Mouse (Mus musculus): ENCODE results near the gene Rhbdl1. TPM values are rescaled to one million over a fixed set of nuclear protein-coding genes. Genes with fewer than 3 reads are reported as not detected.

The Rhbdl1 gene
- polyA plus RNA-seq, 1 experiment from 2014 or later: 2.1 TPM

DNA sequence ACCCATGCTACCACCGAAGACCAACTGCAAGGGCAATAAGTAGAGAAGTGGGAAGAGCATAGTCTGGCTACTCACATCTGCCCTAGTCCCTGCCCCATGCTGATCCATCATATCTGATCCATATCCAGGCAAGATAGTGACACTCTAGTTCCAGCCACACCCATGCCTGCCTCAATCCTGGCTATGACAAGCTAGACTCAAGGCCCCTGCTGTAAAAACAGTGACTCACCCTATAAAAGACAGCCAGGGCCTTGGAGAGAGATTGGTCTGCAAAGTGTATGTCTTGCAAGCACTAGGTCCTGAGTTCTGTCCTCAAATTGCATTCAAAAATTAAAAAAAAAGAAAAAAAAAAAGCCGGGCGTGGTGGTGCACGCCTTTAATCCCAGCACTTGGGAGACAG is 30.6 kb downstream of the Rhbdl1 start:
- Histone ChIP-seq H3K9me3 (ENCODE audit: control insufficient read depth, low read length) (no peaks in the 10 kb centered on the region), H3K27ac (ENCODE audit: low read depth, low read length) (no peak overlapping the region), H3K4me1 (replicated peaks; ENCODE audit: control insufficient read depth, insufficient read depth, low read length) (peaks cover 20% of the 10 kb centered on the region), H3K36me3 (ENCODE audit: control insufficient read depth, insufficient read depth, low read length) (no peaks in the 10 kb centered on the region), H3K4me3 (ENCODE audit: low read depth, low read length) (no peak overlapping the region), H3K4me2 (ENCODE audit: low read depth, low read length, severe bottlenecking) (no peak overlapping the region), H3K27me3 (ENCODE audit: control insufficient read depth, insufficient read depth, low read length) (no peaks in the 10 kb centered on the region), H3K9ac (ENCODE audit: low read length) (no peak overlapping the region)
- ATAC-seq (replicated peaks; ENCODE audit: low FRiP score): no peak
- no peak for DNase-seq (ENCODE audit: low spot score)
- WGBS: 92% methylated on average over 4 of the region's 4 CpGs

DNA sequence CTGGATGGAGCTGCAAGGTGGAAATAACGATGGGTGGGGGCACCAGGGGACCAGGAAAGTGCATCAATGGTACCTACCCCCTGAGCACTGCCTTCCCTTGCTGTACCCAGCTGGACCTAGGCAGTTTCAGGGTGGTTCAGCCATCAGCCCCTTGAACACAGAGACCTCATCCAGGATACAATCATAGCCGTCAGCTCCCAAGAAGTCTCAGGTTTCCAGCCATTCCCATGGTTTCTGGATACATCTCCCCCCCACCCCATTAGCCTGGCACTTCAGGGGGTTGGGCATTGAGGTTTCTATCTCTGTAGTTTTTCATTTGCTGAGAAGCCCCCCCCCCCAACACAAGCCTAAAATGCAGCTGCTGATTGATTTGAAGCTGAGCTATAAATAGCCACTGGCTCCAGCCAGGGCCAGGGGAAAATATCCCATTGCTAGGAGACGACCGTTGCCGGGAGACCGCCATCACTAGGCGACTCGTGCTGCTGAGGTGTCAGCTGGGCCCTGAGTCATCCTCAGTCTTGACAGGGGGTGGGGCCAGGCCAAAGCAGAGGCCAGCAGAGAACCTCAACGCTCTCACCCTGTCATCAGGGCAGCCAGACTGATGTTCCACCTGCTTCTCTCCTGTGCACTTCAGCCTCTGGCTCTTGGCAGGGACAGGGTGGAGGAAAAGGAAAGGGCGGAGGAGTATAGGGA is 34.1 kb downstream of the Rhbdl1 start:
- ATAC-seq (replicated peaks; ENCODE audit: low FRiP score) (peak; percentile 90), DNase-seq (ENCODE audit: low spot score) (peak; percentile 89)
- no peaks in the 10 kb centered on the region for H3K9me3 ChIP-seq (ENCODE audit: control insufficient read depth, low read length)
- H3K9ac ChIP-seq (ENCODE audit: low read length): peak overlapping the region; percentile 44
- H3K36me3 ChIP-seq (ENCODE audit: control insufficient read depth, insufficient read depth, low read length): no peaks in the 10 kb centered on the region
- H3K4me1 ChIP-seq (replicated peaks; ENCODE audit: control insufficient read depth, insufficient read depth, low read length): peaks cover 12% of the 10 kb centered on the region; the same call in 1 of the 2 replicates
- H3K4me2 ChIP-seq (ENCODE audit: low read depth, low read length, severe bottlenecking): peak overlapping the region; percentile 15; the same call in 1 of the 2 replicates
- WGBS: 13% methylated on average over 10 of the region's 10 CpGs
- peak overlapping the region; percentile 77 for H3K27ac ChIP-seq (ENCODE audit: low read depth, low read length)
- no peak overlapping the region for H3K4me3 ChIP-seq (ENCODE audit: low read depth, low read length)
- H3K27me3 ChIP-seq (ENCODE audit: control insufficient read depth, insufficient read depth, low read length): no peaks in the 10 kb centered on the region

DNA sequence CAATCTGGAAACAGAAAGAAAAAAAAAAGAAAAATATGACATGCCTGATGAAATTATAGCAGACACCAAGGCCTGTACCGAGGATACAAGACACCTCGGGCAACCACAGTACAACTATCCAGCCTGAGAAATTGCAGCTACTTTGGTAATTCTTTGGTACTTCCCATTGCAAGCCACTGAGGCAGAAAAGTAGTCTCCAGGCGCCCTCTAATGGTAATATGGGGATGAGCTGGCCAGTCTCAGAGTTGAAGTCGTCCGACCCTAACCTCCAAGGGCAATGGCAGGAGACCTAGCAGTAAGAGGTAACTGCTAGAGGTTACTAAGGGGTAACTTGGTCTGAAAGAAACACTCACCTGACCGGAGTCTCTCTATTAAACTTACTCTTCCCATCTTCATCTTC is 36.1 kb downstream of the Rhbdl1 start:
- Histone ChIP-seq H3K4me1 (replicated peaks; ENCODE audit: control insufficient read depth, insufficient read depth, low read length) (peaks cover 12% of the 10 kb centered on the region; the same call in 1 of the 2 replicates), H3K36me3 (ENCODE audit: control insufficient read depth, insufficient read depth, low read length) (no peaks in the 10 kb centered on the region), H3K4me3 (ENCODE audit: low read depth, low read length) (no peak overlapping the region), H3K9ac (ENCODE audit: low read length) (no peak overlapping the region), H3K27me3 (ENCODE audit: control insufficient read depth, insufficient read depth, low read length) (no peaks in the 10 kb centered on the region), H3K9me3 (ENCODE audit: control insufficient read depth, low read length) (no peaks in the 10 kb centered on the region), H3K4me2 (ENCODE audit: low read depth, low read length, severe bottlenecking) (no peak overlapping the region), H3K27ac (ENCODE audit: low read depth, low read length) (no peak overlapping the region)
- DNase-seq (ENCODE audit: low spot score) (peak; percentile 77), ATAC-seq (replicated peaks; ENCODE audit: low FRiP score) (no peak)
- WGBS: 5% methylated on average over 6 of the region's 6 CpGs

DNA sequence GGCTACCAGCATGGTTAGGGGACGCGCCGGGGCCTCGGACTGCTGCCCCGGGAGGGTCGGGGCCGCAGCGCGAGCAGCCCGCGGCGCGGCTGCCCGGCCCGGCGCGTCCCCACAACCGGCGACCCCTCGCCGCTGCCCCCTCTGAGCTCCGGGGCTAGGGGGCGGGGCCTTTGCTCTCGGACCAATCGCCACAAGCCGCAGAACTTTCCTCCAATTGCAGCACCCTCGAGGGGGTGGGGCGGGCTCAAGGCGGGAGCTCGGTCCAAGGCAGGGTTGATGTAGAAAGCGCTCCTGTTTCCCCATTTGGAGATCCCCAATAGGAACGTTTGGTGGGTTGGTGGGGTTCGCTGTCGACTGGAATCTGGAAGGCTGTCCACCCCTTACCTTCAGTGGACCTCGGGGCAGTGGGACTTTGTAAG is 40.1 kb downstream of the Rhbdl1 start, which contains the start of gene Metrn:
Gene Metrn, minus strand, starts transcription at position 186 of the 419 bp plus-strand sequence.
- peak; percentile 72 for ATAC-seq (replicated peaks; ENCODE audit: low FRiP score)
- DNase-seq (ENCODE audit: low spot score): peak; percentile 96
- WGBS: 1% methylated on average over 30 of the region's 35 CpGs
- Histone ChIP-seq H3K9me3 (ENCODE audit: control insufficient read depth, low read length) (no peaks in the 10 kb centered on the region), H3K36me3 (ENCODE audit: control insufficient read depth, insufficient read depth, low read length) (no peaks in the 10 kb centered on the region), H3K4me1 (replicated peaks; ENCODE audit: control insufficient read depth, insufficient read depth, low read length) (peaks cover 29% of the 10 kb centered on the region), H3K9ac (ENCODE audit: low read length) (peak within 1 kb of the TSS; percentile 90), H3K4me2 (ENCODE audit: low read depth, low read length, severe bottlenecking) (peak within 1 kb of the TSS; percentile 91), H3K4me3 (ENCODE audit: low read depth, low read length) (peak within 1 kb of the TSS; percentile 82), H3K27ac (ENCODE audit: low read depth, low read length) (peak within 1 kb of the TSS; percentile 94), H3K27me3 (ENCODE audit: control insufficient read depth, insufficient read depth, low read length) (no peaks in the 10 kb centered on the region)

DNA sequence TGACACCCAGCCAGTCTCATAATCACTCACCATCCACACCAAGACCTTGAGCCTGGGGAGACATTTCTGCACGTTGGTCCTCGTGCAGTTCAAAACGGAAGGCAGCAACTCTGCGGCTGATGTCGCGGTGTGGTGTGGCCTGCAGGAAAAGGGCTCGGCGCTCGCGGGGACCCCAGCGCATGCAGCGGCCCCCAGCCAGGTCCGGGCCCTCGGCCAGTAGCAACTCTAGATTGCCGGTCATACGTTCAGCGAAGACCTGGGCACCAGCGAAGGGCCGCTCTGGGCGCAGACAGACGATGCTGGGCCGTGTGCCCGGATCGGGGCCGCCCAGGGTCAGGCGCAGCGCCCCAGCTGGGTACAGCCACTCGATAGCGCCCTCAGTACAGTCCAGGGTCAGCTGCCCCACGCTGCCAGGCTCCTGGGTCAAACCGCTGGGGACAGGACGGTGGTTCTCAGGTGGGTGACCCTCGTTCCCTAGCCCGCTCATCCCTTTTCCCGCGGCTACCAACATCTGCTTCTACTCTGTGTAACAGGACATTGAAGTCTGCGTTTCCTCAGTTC is 40.8 kb downstream of the Rhbdl1 start:
- H3K9me3 ChIP-seq (ENCODE audit: control insufficient read depth, low read length): no peaks in the 10 kb centered on the region
- DNase-seq (ENCODE audit: low spot score): peak; percentile 68
- H3K27me3 ChIP-seq (ENCODE audit: control insufficient read depth, insufficient read depth, low read length): no peaks in the 10 kb centered on the region
- no peaks in the 10 kb centered on the region for H3K36me3 ChIP-seq (ENCODE audit: control insufficient read depth, insufficient read depth, low read length)
- peak overlapping the region; percentile 94 for H3K27ac ChIP-seq (ENCODE audit: low read depth, low read length)
- peak overlapping the region; percentile 90 for H3K9ac ChIP-seq (ENCODE audit: low read length)
- H3K4me3 ChIP-seq (ENCODE audit: low read depth, low read length): peak overlapping the region; percentile 82
- peak overlapping the region; percentile 91 for H3K4me2 ChIP-seq (ENCODE audit: low read depth, low read length, severe bottlenecking)
- peaks cover 31% of the 10 kb centered on the region for H3K4me1 ChIP-seq (replicated peaks; ENCODE audit: control insufficient read depth, insufficient read depth, low read length)
- WGBS: under 1% methylated on average over 37 of the region's 37 CpGs
- ATAC-seq (replicated peaks; ENCODE audit: low FRiP score): no peak

DNA sequence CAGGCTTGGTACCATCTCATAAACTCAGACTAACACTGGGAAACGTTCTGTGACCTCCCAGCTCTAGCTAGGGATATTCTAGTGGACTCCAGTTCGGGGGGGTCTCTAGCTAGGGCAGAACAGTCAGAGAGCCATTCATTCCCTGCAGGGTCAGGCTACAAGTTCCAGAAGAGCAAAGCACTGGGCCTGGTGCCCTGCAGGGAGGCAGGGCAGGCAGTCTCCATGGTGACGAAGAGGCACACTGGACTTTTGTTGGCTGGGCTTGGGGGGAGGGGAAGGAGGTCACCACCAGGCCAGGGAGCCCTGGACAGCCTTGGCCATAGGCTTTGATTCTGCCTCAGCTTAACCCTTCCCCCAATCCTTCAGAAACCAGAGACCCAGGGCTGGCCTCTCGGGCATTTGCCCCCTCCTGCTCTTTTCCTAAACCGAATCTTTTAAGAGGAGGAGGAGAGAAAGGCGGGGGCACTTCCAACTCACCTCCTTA is 41.4 kb downstream of the Rhbdl1 start, which contains the start of gene AC134908.4:
Gene AC134908.4, minus strand, starts transcription at position 51 of the 484 bp plus-strand sequence.
- Histone ChIP-seq H3K27me3 (ENCODE audit: control insufficient read depth, insufficient read depth, low read length) (no peaks in the 10 kb centered on the region), H3K4me1 (replicated peaks; ENCODE audit: control insufficient read depth, insufficient read depth, low read length) (peaks cover 35% of the 10 kb centered on the region), H3K9ac (ENCODE audit: low read length) (peak within 1 kb of the TSS; percentile 90), H3K9me3 (ENCODE audit: control insufficient read depth, low read length) (no peaks in the 10 kb centered on the region), H3K4me2 (ENCODE audit: low read depth, low read length, severe bottlenecking) (peak within 1 kb of the TSS; percentile 91), H3K4me3 (ENCODE audit: low read depth, low read length) (peak within 1 kb of the TSS; percentile 82), H3K27ac (ENCODE audit: low read depth, low read length) (peak within 1 kb of the TSS; percentile 94), H3K36me3 (ENCODE audit: control insufficient read depth, insufficient read depth, low read length) (no peaks in the 10 kb centered on the region)
- WGBS: under 1% methylated on average over 6 of the region's 6 CpGs
- DNase-seq (ENCODE audit: low spot score): peak; percentile 81
- ATAC-seq (replicated peaks; ENCODE audit: low FRiP score): peak; percentile 32

DNA sequence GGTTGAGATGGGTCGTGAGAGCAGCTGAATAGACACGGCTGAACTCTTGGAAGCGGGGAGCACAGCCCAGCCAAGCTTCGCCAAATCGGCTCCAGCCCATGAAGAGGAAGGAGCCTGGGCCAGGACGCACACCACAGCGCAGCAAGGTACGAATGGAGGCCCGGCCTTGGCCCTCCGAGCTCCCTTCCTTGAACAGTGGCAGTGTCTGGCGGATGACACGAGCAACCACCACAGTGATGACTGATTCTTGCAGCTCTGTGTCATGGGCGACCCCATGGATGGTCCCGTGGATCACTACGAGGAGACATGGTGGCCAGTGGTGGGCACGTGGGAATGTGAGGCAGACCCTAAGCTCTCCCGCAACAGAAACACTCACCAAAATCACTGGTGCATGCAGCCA is 42.1 kb downstream of the Rhbdl1 start:
- DNase-seq (ENCODE audit: low spot score) (peak; percentile 66), ATAC-seq (replicated peaks; ENCODE audit: low FRiP score) (no peak)
- Histone ChIP-seq H3K27me3 (ENCODE audit: control insufficient read depth, insufficient read depth, low read length) (no peaks in the 10 kb centered on the region), H3K4me2 (ENCODE audit: low read depth, low read length, severe bottlenecking) (peak overlapping the region; percentile 91), H3K4me3 (ENCODE audit: low read depth, low read length) (peak overlapping the region; percentile 82), H3K27ac (ENCODE audit: low read depth, low read length) (peak overlapping the region; percentile 94), H3K4me1 (replicated peaks; ENCODE audit: control insufficient read depth, insufficient read depth, low read length) (peaks cover 37% of the 10 kb centered on the region), H3K9me3 (ENCODE audit: control insufficient read depth, low read length) (no peaks in the 10 kb centered on the region), H3K36me3 (ENCODE audit: control insufficient read depth, insufficient read depth, low read length) (no peaks in the 10 kb centered on the region), H3K9ac (ENCODE audit: low read length) (peak overlapping the region; percentile 90)
- 51% methylated on average over 17 of the region's 17 CpGs for WGBS

DNA sequence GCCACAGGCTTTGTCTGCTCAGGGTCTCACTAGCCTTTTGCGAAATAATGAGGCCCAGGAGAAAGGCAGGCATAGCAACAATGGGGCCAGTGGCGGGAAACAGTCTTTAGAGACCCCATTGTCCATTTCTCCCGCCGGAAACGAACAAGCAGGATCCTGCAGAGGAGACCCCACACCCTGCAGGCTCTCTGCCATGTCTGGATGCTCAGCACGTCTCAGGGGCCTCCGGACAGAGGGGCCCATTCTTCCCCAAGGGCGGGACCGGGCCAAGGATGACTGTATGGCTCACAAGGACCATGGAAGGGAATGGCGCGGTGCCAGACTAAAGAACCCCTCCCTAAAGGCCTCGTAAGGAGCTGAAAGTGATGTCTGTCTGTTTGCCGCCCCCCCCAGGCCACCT is 42.9 kb downstream of the Rhbdl1 start:
- DNase-seq (ENCODE audit: low spot score) (peak; percentile 74), ATAC-seq (replicated peaks; ENCODE audit: low FRiP score) (peak; percentile 32; the same call in 1 of the 2 replicates)
- 20% methylated on average over 13 of the region's 13 CpGs for WGBS
- H3K36me3 ChIP-seq (ENCODE audit: control insufficient read depth, insufficient read depth, low read length): no peaks in the 10 kb centered on the region; the same call in 1 of the 2 replicates
- peak overlapping the region; percentile 82 for H3K4me3 ChIP-seq (ENCODE audit: low read depth, low read length)
- no peaks in the 10 kb centered on the region for H3K27me3 ChIP-seq (ENCODE audit: control insufficient read depth, insufficient read depth, low read length)
- H3K9ac ChIP-seq (ENCODE audit: low read length): peak overlapping the region; percentile 90
- H3K27ac ChIP-seq (ENCODE audit: low read depth, low read length): peak overlapping the region; percentile 94
- peak overlapping the region; percentile 91 for H3K4me2 ChIP-seq (ENCODE audit: low read depth, low read length, severe bottlenecking)
- no peaks in the 10 kb centered on the region for H3K9me3 ChIP-seq (ENCODE audit: control insufficient read depth, low read length)
- H3K4me1 ChIP-seq (replicated peaks; ENCODE audit: control insufficient read depth, insufficient read depth, low read length): peaks cover 37% of the 10 kb centered on the region
